Mouse (Mus musculus) heart, embryonic 16.5 days (tissue): ENCODE results near the gene Mad2l2. TPM values are rescaled to one million over a fixed set of nuclear protein-coding genes. Genes with fewer than 3 reads are reported as not detected.

ENCODE experiments used
- ATAC-seq: fragments of 200-750 bp; cut with Nextera tagmentation; replicated peaks from 2 replicates; pipeline ENCODE4 v1.8.0; 2017; ENCODE audit warnings: moderate number of reproducible peaks; ENCODE audit not compliant: insufficient read depth, low FRiP score; ENCODE audit errors: extremely low read depth
- H3K27ac ChIP-seq: fragments of 300-500 bp; sonication (generic); 2 replicates; pipeline ENCODE4 v1.5.1; 2014; ENCODE audit warnings: mild to moderate bottlenecking, low read length, control low read depth, moderate library complexity
- H3K27me3 ChIP-seq: fragments of 300-500 bp; sonication (generic); 2 replicates; pipeline ENCODE4 v1.6.1; 2014; ENCODE audit warnings: low read length, mixed read lengths; ENCODE audit not compliant: control insufficient read depth, insufficient read depth
- H3K36me3 ChIP-seq: fragments of 300-500 bp; sonication (generic); 2 replicates; pipeline ENCODE4 v1.6.1; 2014; ENCODE audit not compliant: control insufficient read depth, insufficient read depth
- H3K4me1 ChIP-seq: fragments of 300-500 bp; sonication (generic); 2 replicates; pipeline ENCODE4 v1.6.1; 2014; ENCODE audit warnings: low read length, mixed read lengths; ENCODE audit not compliant: control insufficient read depth, insufficient read depth
- H3K4me2 ChIP-seq: fragments of 300-500 bp; sonication (generic); 2 replicates; pipeline ENCODE4 v1.6.1; 2014; ENCODE audit warnings: low read depth, mild to moderate bottlenecking, control low read depth, low read length
- H3K4me3 ChIP-seq: fragments of 300-500 bp; sonication (generic); 2 replicates; pipeline ENCODE4 v1.5.1; 2014; ENCODE audit warnings: mild to moderate bottlenecking, control low read depth, low read length
- H3K9ac ChIP-seq: fragments of 300-500 bp; sonication (generic); 2 replicates; pipeline ENCODE4 v1.6.1; 2014; ENCODE audit warnings: low read length, control low read depth
- H3K9me3 ChIP-seq: fragments of 300-500 bp; sonication (generic); replicated peaks from 2 replicates; pipeline ENCODE4 v1.6.1; 2016; ENCODE audit warnings: low read length; ENCODE audit not compliant: control insufficient read depth
- WGBS: fragments of 180-500 bp; shearing (Covaris S2); extraction: QIAGEN DNeasy Blood & Tissue Kit; methylation state at CpG from one replicate; pipeline ENCODE4 v1.1.7; 2014; 5-methylcytosine and 5-hydroxymethylcytosine counted together
- polyA plus RNA-seq: library from polyadenylated mRNA; unstranded; fragments of >200 nt; fragmentation: Nextera tagmentation; extraction: Ambion mirVana; gene quantifications from 2 replicates; pipeline ENCODE4 v1.2.1, GENCODE M21; 2015

Mad2l2 gene
- polyA plus RNA-seq, 1 experiment from 2014 or later = 36.0 TPM

DNA sequence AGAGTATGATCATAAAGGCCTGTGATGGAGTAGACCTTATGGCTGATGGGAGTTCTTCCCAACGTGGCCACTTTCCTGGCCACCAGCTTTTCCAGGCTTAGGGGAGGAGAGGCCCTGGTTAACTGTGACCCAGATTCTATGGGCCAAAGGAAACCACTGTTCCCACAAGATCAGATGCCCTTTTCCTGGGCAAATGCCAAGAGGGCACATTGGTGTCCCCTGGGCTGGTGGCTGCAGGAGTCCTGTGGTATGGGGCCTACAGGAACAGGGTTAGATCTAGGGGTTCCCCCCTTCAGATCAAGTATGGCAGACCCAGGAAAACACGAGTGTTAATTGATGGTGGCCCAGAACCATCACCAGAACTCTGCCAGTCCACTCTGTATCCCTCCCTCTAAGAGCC is 17.5 kb downstream of the Mad2l2 start:
- no peak overlapping the region for H3K4me3 ChIP-seq
- 0 out of 2 replicates have a peak, but pooled peaks cover 2% of the 10 kb centered on the region for H3K4me1 ChIP-seq
- no peak overlapping the region for H3K4me2 ChIP-seq
- 84% methylated on average over 2 of the region's 2 CpGs for WGBS
- peaks cover 13% of the 10 kb centered on the region for H3K36me3 ChIP-seq
- no peak overlapping the region for H3K27ac ChIP-seq
- no peaks in the 10 kb centered on the region for H3K27me3 ChIP-seq
- H3K9me3 ChIP-seq = no peaks in the 10 kb centered on the region
- no peak for ATAC-seq
- H3K9ac ChIP-seq = no peak overlapping the region

GRCm38 (mm10) chr4:148149540-148149939 is 19.4 kb downstream of the Mad2l2 start:
- Histone ChIP-seq H3K4me2 (no peak overlapping the region), H3K4me1 (0 out of 2 replicates have a peak, but pooled peaks cover 2% of the 10 kb centered on the region), H3K27me3 (no peaks in the 10 kb centered on the region), H3K9ac (no peak overlapping the region), H3K27ac (no peak overlapping the region), H3K4me3 (no peak overlapping the region), H3K9me3 (no peaks in the 10 kb centered on the region), H3K36me3 (peaks cover 14% of the 10 kb centered on the region)
- no peak for ATAC-seq
- WGBS = 47% methylated on average over 12 of the region's 12 CpGs

GRCm38 (mm10) chr4:148150242-148150641 is 20.1 kb downstream of the Mad2l2 start:
- WGBS = 67% methylated on average over 7 of the region's 7 CpGs
- no peaks in the 10 kb centered on the region for H3K9me3 ChIP-seq
- 0 out of 2 replicates have a peak, but pooled peaks cover 2% of the 10 kb centered on the region for H3K4me1 ChIP-seq
- H3K4me2 ChIP-seq = no peak overlapping the region
- ATAC-seq = no peak
- H3K9ac ChIP-seq = no peak overlapping the region
- H3K27ac ChIP-seq = no peak overlapping the region
- H3K36me3 ChIP-seq = peaks cover 13% of the 10 kb centered on the region
- no peaks in the 10 kb centered on the region for H3K27me3 ChIP-seq
- H3K4me3 ChIP-seq = no peak overlapping the region

DNA sequence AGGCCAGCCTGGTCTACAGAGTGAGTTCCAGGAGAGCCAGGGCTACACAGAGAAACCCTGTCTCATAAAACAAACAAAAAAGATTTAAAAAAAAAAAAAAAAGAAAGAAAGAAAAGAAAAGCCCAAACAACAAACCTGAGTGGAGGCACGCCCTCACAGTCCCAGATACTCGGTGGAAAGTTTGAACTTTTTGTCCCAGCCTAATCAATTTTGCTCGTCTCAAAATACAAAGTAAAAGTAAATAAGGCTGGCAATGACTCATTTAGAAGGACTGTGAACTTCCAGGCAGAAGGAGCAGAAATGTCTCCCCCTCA is 20.7 kb downstream of the Mad2l2 start:
- 33% methylated on average over 3 of the region's 3 CpGs for WGBS
- no peaks in the 10 kb centered on the region for H3K9me3 ChIP-seq
- no peaks in the 10 kb centered on the region for H3K27me3 ChIP-seq
- ATAC-seq = no peak
- peak overlapping the region; percentile 79 for H3K4me3 ChIP-seq
- H3K27ac ChIP-seq = peak overlapping the region; percentile 94
- peak overlapping the region; percentile 82 for H3K4me2 ChIP-seq
- H3K9ac ChIP-seq = peak overlapping the region; percentile 90
- H3K36me3 ChIP-seq = peaks cover 13% of the 10 kb centered on the region
- 0 out of 2 replicates have a peak, but pooled peaks cover 2% of the 10 kb centered on the region for H3K4me1 ChIP-seq

DNA sequence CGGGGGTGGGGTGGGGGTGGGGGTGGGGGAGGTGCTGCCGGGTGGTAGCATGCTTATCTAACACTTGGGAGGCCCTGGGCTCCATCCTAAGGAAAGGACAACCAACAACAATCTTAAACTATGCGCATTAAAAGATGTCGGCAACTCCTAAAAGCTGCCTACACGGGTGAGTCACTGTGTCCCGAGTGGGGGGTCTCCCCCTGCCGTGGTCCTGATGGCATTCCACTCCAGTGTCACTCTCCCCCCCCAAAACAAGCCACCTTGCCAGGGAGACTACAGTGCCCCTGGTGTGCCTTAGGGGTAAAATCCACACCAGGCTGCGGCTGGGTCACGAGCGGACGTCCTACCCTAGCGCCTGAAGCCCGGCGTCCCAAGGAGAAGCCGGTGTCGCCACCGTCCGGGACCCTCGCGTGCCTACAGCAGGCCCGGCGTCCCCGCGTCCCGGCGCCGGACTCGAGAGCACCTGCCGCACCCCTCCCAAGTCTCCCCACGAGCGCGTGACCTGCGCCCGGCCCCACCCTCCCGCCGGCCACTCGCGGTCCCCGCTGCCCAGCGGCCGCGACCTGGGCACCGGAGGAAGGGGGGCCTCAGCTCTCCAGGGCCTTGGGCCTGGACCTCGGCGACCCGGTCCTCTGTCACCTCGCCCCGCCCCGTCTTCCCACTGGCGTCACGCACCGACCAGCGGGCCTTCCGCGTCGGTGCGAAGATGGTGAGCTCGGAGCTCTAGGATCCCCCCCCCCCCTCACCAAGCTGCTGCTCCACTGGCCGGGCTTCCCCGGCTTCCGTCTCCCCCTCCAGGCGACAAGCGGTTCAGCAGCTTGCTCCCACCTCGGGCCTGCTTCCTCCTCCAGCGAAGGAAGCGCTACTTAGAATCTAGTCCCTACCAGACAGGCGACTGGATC is 21.3 kb downstream of the Mad2l2 start, which contains the start of gene Fbxo6:
Gene Fbxo6 (minus strand): TSS at position 874 of the 902 bp plus-strand sequence.
- WGBS = 1% methylated on average over 65 of the region's 67 CpGs
- peak; percentile 89 for ATAC-seq
- H3K27me3 ChIP-seq = no peaks in the 10 kb centered on the region
- H3K4me2 ChIP-seq = peak within 1 kb of the TSS; percentile 82
- H3K9me3 ChIP-seq = no peaks in the 10 kb centered on the region
- H3K4me3 ChIP-seq = peak within 1 kb of the TSS; percentile 79
- peaks cover 11% of the 10 kb centered on the region; the same call in 1 of the 2 replicates for H3K36me3 ChIP-seq
- peak within 1 kb of the TSS; percentile 90 for H3K9ac ChIP-seq
- H3K4me1 ChIP-seq = 0 out of 2 replicates have a peak, but pooled peaks cover 2% of the 10 kb centered on the region
- peak within 1 kb of the TSS; percentile 94 for H3K27ac ChIP-seq

GRCm38 (mm10) chr4:148152547-148152946 is 22.4 kb downstream of the Mad2l2 start:
- Histone ChIP-seq H3K27me3 (no peaks in the 10 kb centered on the region), H3K9ac (no peak overlapping the region), H3K4me1 (0 out of 2 replicates have a peak, but pooled peaks cover 2% of the 10 kb centered on the region), H3K27ac (no peak overlapping the region), H3K9me3 (no peaks in the 10 kb centered on the region), H3K4me2 (no peak overlapping the region), H3K4me3 (no peak overlapping the region), H3K36me3 (peaks cover 13% of the 10 kb centered on the region; the same call in 1 of the 2 replicates)
- ATAC-seq = no peak
- 84% methylated on average over 5 of the region's 5 CpGs for WGBS

- H3K4me2 ChIP-seq = no peak overlapping the region
- H3K36me3 ChIP-seq = peaks cover 13% of the 10 kb centered on the region; the same call in 1 of the 2 replicates
- H3K4me3 ChIP-seq = no peak overlapping the region
- H3K27me3 ChIP-seq = no peaks in the 10 kb centered on the region
- WGBS = 86% methylated on average over 4 of the region's 4 CpGs
- H3K9ac ChIP-seq = no peak overlapping the region
- no peak overlapping the region for H3K27ac ChIP-seq
- peaks cover 12% of the 10 kb centered on the region; the same call in 1 of the 2 replicates for H3K4me1 ChIP-seq
- H3K9me3 ChIP-seq = no peaks in the 10 kb centered on the region
- no peak for ATAC-seq
Measured at GRCm38 (mm10) chr4:148154006-148154405, 23.8 kb downstream of the Mad2l2 start.

- H3K4me1 ChIP-seq = peaks cover 14% of the 10 kb centered on the region; the same call in 1 of the 2 replicates
- H3K4me3 ChIP-seq = no peak overlapping the region
- H3K27ac ChIP-seq = no peak overlapping the region
- H3K9ac ChIP-seq = no peak overlapping the region
- no peak for ATAC-seq
- peaks cover 13% of the 10 kb centered on the region; the same call in 1 of the 2 replicates for H3K36me3 ChIP-seq
- H3K9me3 ChIP-seq = no peaks in the 10 kb centered on the region
- 58% methylated on average over 3 of the region's 3 CpGs for WGBS
- H3K27me3 ChIP-seq = no peaks in the 10 kb centered on the region
- H3K4me2 ChIP-seq = no peak overlapping the region
Measured at GRCm38 (mm10) chr4:148154982-148155381, 24.8 kb downstream of the Mad2l2 start.
